Mouse (Mus musculus) adrenal gland, adult 8-10 months (tissue): Measurements from ENCODE around the gene Auh. TPM values are rescaled to one million over a fixed set of nuclear protein-coding genes. Genes with fewer than 3 reads are reported as not detected.

Experiments
- DNase-seq: peaks from one replicate; pipeline ENCODE4 v3.0.0; 2022
- total RNA-seq, 4 experiments: library from RNA; stranded (reverse); gene quantifications; 2 replicates each; pipeline ENCODE4 v1.2.4; 2022

The Auh gene
- total RNA-seq, 4 experiments from 2014 or later: 136 to 150 (median 143) TPM

DNA sequence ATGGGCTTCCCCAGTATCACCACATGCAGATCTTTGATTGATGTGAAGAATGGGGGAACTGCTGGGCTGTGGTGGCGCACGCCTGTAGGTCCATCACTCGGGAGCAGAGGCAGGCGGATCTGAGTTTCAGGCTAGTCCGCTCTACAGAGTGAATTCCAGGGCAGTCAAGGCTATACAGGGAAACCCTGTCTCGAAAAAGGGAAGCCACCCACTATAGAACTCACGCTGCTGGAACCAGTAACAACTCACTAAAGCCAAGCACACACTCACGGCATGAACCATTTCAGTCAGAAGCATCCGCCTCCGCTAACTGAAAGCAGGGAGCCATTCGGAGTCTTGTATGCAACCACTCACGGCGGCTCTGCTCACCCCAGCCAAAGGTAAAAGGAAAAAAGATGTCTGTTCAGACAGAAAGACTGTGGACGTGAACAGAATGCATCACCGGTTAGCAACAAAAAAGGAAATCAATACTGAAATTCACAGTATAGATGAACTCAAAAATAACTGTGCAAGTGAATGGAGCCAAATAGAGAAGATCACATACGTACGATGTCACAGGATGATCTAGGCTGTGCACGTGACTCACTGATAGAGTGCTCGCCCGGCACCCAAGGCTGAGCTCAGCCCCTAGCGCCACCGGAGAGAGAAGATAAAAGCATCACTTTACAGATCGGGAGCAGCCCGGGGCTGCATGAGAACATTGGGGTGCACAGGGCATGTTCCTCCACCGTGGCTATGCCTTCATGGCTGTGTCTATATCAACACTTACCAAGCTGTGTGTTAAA, 53.7 kb downstream of the Auh start:
- no peak for DNase-seq

DNA sequence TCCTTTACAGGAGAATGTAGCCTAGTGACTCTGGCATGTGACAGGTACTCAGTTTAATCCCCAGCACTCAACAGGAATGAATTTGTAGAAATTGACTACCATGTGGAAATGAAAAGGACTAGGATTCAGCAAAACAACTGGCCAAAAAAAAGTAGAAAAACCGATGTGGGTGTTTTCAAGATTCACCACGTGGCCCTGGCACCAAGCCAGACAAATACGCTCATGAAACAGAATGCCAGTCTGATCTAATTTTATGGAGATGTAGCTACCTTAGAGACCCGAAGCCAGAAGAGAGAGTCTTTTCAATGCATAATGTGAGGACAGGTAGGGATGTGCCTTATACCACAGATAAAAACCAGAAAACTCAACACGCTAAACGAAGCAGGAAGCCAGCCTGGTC, 54.4 kb downstream of the Auh start:
- DNase-seq: no peak

- DNase-seq: no peak
These were observed 55.1 kb downstream of the Auh start for GRCm38 (mm10) chr13:52874338-52874737.

GRCm38 (mm10) chr13:52873923-52874322, 55.6 kb downstream of the Auh start:
- DNase-seq: no peak

DNA sequence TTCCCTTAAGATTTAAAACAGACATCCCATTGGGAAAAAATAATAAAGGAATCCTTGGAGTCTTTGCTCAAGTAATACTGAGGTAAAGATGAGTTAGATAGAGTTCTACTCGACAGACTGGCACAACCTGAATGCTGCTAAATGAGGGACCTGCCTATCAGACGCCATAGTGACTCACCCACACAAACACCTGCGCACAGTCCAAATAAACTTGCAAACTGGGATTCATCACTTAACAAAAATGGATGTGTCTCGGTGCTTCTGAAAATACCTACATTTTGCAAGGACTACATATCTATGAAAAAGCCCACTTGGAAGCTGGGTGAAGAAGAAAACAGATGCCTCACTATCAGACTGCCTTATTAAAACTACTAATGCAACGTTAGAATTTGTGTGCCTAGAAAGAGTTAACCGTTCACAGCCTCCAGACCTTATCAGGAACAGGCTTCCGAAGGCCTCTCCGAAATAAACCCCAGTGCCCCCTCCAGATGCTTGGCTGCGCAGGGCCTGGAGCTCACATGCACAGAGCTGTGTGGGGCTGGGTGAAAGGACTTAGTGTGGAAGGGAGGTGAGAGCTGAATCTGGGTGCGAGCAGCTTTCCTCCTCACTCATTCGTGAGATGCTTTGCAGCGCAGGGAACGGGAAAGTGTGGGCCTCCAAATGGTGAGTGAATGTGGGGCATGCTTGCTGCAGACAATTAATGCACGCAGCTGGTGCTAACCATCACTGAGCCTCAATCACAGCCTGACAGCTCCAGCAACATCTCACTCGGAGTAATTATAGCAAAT, 63.3 kb downstream of the Auh start:
- DNase-seq: no peak

GRCm38 (mm10) chr13:52863436-52863835, 66.0 kb downstream of the Auh start:
- no peak for DNase-seq

DNA sequence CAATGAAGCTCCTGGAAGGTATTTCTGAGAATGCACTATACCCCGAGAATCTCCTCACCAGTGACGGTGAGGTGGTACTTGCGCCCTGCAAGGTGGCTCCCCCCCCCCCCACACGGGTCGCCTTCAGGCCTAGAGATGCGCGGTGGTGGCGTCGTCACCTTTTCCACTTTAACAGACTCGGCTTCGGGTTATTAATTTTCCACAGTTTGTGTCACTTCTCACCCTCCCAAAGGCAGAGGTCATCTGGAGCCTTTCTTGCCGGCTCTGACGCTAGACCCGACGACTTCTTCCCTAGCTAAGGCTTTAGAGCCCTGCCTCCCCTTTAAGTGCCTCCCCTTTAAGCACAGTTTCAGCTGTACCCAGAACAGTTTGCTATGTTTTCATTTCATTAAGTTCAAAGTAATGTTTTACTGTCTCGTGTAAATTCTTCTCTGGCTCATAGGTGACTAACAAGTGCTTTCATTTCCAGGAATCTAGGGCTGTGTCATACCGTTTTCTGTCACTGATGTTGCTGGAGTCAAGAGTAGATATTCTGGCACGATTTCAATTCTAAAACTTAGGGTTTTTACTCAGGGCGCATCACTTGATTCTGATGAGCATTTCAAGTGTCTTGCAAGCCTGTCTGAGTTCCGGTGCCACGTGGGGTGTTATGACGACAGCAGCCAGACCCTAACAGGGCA, 69.3 kb downstream of the Auh start:
- no peak for DNase-seq

GRCm38 (mm10) chr13:52859065-52859820, 70.2 kb downstream of the Auh start:
- no peak for DNase-seq

- DNase-seq: no peak
These were observed 71.1 kb downstream of the Auh start for GRCm38 (mm10) chr13:52858373-52858772.

GRCm38 (mm10) chr13:52857781-52858180, 71.7 kb downstream of the Auh start:
- no peak for DNase-seq

DNA sequence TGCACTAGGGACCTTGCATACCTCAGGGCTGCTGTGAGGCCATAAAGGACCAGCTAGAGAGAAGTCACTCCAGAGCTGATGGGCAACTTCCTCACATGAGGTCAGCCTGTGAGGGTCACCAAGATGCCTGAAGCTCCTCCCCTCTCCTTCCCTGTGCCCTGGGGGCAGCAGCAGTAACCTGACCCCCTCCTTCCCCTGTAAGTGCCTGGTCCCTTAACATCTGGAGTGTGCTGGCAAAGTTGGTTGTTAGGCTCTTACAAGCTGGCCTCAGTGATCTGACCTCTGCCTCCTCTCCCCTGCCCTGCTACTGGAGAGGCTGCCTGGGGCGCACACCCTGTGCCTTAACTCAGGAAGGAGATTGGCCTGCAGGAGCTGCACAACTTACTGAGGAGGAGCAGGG, 75.9 kb downstream of the Auh start:
- no peak for DNase-seq

- no peak for DNase-seq
These were observed 77.6 kb downstream of the Auh start for GRCm38 (mm10) chr13:52851886-52852285.

- no peak for DNase-seq
These were observed 79.3 kb downstream of the Auh start for GRCm38 (mm10) chr13:52850024-52850723.

GRCm38 (mm10) chr13:52849394-52849801, 80.1 kb downstream of the Auh start:
- no peak for DNase-seq

DNA sequence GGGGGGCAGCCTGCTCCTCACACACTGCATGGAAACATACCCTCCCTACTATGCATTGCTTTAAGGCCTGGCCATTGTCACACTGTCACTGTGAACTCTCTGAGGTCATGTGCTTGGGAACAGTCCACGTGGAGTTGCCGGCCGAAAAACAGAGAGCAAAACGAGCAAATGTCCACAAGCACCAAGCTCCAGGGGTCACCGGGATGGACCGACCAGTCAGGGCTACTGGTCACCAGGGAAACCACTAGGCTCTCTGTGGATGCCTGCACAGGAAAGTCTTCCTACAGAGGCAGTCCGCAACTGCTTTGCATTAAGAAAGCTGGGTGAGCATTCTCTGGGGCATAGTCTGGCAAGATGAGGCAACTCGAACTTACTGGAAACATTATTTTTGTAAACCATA, 82.0 kb downstream of the Auh start:
- no peak for DNase-seq

DNA sequence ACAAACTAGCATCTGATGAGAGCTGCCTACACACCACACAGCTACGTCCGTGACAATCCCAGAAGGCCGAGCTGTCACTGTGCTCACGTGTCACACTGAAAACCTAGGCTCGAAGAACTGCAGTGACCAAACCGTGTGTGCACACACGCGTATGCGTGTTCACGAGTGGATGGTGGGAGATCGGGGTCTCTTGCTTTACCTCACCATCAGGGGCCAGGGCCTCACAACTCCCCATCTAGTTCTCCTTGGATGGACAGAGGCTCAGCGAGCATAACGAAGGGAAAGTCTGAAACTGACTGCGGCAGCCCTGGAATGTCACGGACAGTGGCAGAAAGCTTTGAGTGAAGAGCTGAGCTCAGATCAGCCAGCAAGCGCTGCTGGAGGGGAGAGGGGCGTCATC, 82.4 kb downstream of the Auh start:
- DNase-seq: no peak

- DNase-seq: no peak
These were observed 83.9 kb downstream of the Auh start for GRCm38 (mm10) chr13:52845618-52846017.

GRCm38 (mm10) chr13:52843536-52844178, 85.8 kb downstream of the Auh start:
- DNase-seq: no peak

GRCm38 (mm10) chr13:52836231-52836630, 93.2 kb downstream of the Auh start:
- no peak for DNase-seq

- DNase-seq: no peak
These were observed 94.9 kb downstream of the Auh start for GRCm38 (mm10) chr13:52834591-52834990.

DNA sequence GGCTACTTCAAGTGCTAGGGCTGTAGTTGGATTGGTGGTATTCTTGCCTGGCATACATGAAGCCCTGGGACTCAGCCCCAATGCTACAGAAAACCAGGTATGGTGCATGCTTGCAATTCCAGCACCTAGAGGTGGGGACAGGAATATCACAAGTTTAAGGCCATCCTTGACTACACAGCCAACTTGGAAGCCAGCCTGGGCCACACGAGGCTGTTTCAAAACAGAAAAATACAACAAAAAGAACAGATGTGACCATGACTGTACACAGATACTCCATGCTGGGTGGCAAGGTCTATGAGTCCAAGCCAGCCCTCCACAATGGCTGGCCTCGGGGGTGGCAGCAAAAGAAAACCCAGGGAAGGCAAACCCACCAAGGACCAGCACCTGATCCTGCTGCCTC, 95.7 kb downstream of the Auh start:
- DNase-seq: no peak
